Mouse (Mus musculus) CD4-positive, CD25-positive, alpha-beta regulatory T cell, adult 4 months (primary cell): Measurements from ENCODE around the gene Ccdc57. TPM values are rescaled to one million over a fixed set of nuclear protein-coding genes. Genes with fewer than 3 reads are reported as not detected.

Source experiments
- ATAC-seq: one replicate; pipeline ENCODE4 v1.8.0; 2017
- polyA plus RNA-seq, 2 experiments: library from polyadenylated mRNA; unstranded; fragments of 100-300 nt; shearing (Covaris generic); gene quantifications; one replicate each; pipeline ENCODE4 v1.2.1; 2017

Gene Ccdc57
- polyA plus RNA-seq, 2 experiments from 2014 or later: 0.12 to 1.1 TPM

GRCm38 (mm10) chr11:120951731-120952730, 19.4 kb upstream of the Ccdc57 start:
- no peak for ATAC-seq

GRCm38 (mm10) chr11:120951237-120951636, 18.6 kb upstream of the Ccdc57 start:
- ATAC-seq: no peak

- peak; percentile 84 for ATAC-seq
Observed at GRCm38 (mm10) chr11:120950281-120951202, 17.9 kb upstream of the Ccdc57 start.

GRCm38 (mm10) chr11:120949863-120950262, 17.2 kb upstream of the Ccdc57 start:
- no peak for ATAC-seq

- ATAC-seq: peak; percentile 58
Observed at GRCm38 (mm10) chr11:120948861-120949851, 16.5 kb upstream of the Ccdc57 start.

- ATAC-seq: no peak
Observed at GRCm38 (mm10) chr11:120948328-120948727, 15.7 kb upstream of the Ccdc57 start, which contains the start of gene Slc16a3. Slc16a3 (plus strand) TSS chr11:120948480.

- no peak for ATAC-seq
Observed at GRCm38 (mm10) chr11:120945926-120946325, 13.3 kb upstream of the Ccdc57 start.

- no peak for ATAC-seq
Observed at GRCm38 (mm10) chr11:120945266-120945665, 12.6 kb upstream of the Ccdc57 start.

GRCm38 (mm10) chr11:120940959-120941358, 8.3 kb upstream of the Ccdc57 start:
- peak; percentile 95 for ATAC-seq

GRCm38 (mm10) chr11:120939712-120940341, 7.2 kb upstream of the Ccdc57 start:
- ATAC-seq: no peak

GRCm38 (mm10) chr11:120938795-120939194, 6.1 kb upstream of the Ccdc57 start:
- no peak for ATAC-seq

GRCm38 (mm10) chr11:120937976-120938375, 5.3 kb upstream of the Ccdc57 start:
- no peak for ATAC-seq

- ATAC-seq: no peak
Observed at GRCm38 (mm10) chr11:120931479-120931878, 1.2 kb downstream of the Ccdc57 start.

GRCm38 (mm10) chr11:120928468-120928867, 4.2 kb downstream of the Ccdc57 start:
- no peak for ATAC-seq

- ATAC-seq: no peak
Observed at GRCm38 (mm10) chr11:120922528-120922927, 10.1 kb downstream of the Ccdc57 start.

GRCm38 (mm10) chr11:120917756-120918155, 14.9 kb downstream of the Ccdc57 start:
- ATAC-seq: no peak

GRCm38 (mm10) chr11:120916477-120916876, 16.2 kb downstream of the Ccdc57 start:
- peak; percentile 99 for ATAC-seq

- no peak for ATAC-seq
Observed at GRCm38 (mm10) chr11:120913796-120914195, 18.9 kb downstream of the Ccdc57 start.

- ATAC-seq: peak; percentile 97
Observed at GRCm38 (mm10) chr11:120905430-120905873, 27.2 kb downstream of the Ccdc57 start.

GRCm38 (mm10) chr11:120904561-120904960, 28.1 kb downstream of the Ccdc57 start:
- ATAC-seq: no peak
